Mouse (Mus musculus) liver, embryonic 16.5 days (tissue): ENCODE data around the gene Ssh2. TPM values are rescaled to one million over a fixed set of nuclear protein-coding genes. Genes with fewer than 3 reads are reported as not detected.

Source experiments
- ATAC-seq: fragments of 200-750 bp; cut with Nextera tagmentation; 2 replicates; pipeline ENCODE4 v1.8.0; 2017; ENCODE audit warnings: low read depth, mild to moderate bottlenecking, moderate number of reproducible peaks, moderate library complexity
- H3K27ac ChIP-seq: fragments of 300-500 bp; sonication (generic); 2 replicates; pipeline ENCODE4 v1.5.1; 2014; ENCODE audit warnings: mild to moderate bottlenecking, low read length
- H3K27me3 ChIP-seq: fragments of 300-500 bp; sonication (generic); 2 replicates; pipeline ENCODE4 v1.6.1; 2014; ENCODE audit warnings: low read depth, low read length, mixed read lengths; ENCODE audit not compliant: control insufficient read depth, insufficient read depth
- H3K36me3 ChIP-seq: fragments of 300-500 bp; sonication (generic); 2 replicates; pipeline ENCODE4 v1.6.1; 2014; ENCODE audit warnings: mild to moderate bottlenecking; ENCODE audit not compliant: control insufficient read depth, insufficient read depth
- H3K4me1 ChIP-seq: fragments of 300-500 bp; sonication (generic); 2 replicates; pipeline ENCODE4 v1.6.1; 2014; ENCODE audit warnings: low read depth, low read length, mixed read lengths; ENCODE audit not compliant: control insufficient read depth
- H3K4me2 ChIP-seq: fragments of 300-500 bp; sonication (generic); 2 replicates; pipeline ENCODE4 v1.6.1; 2014; ENCODE audit warnings: low read depth, low read length, mixed read lengths
- H3K4me3 ChIP-seq: fragments of 300-500 bp; sonication (generic); 2 replicates; pipeline ENCODE4 v1.5.1; 2014; ENCODE audit warnings: low read depth, mild to moderate bottlenecking, low read length
- H3K9ac ChIP-seq: fragments of 300-500 bp; sonication (generic); 2 replicates; pipeline ENCODE4 v1.6.1; 2014; ENCODE audit warnings: low read depth, low read length
- H3K9me3 ChIP-seq: fragments of 300-500 bp; sonication (generic); replicated peaks from 2 replicates; pipeline ENCODE4 v1.6.1; 2016; ENCODE audit warnings: low read length; ENCODE audit not compliant: control insufficient read depth
- WGBS: fragments of 180-500 bp; shearing (Covaris S2); extraction: QIAGEN DNeasy Blood & Tissue Kit; methylation state at CpG from one replicate; pipeline ENCODE4 v1.1.7; 2014; ENCODE audit not compliant: insufficient replicate concordance; 5-methylcytosine and 5-hydroxymethylcytosine counted together
- polyA plus RNA-seq: library from polyadenylated mRNA; unstranded; fragments of >200 nt; fragmentation: Nextera tagmentation; extraction: Ambion mirVana; gene quantifications from 2 replicates; pipeline ENCODE4 v1.2.1, GENCODE M21; 2015

Gene Ssh2
- polyA plus RNA-seq, 1 experiment from 2014 or later: 4.7 TPM

- ATAC-seq: no peak
- 67% methylated on average over 6 of the region's 6 CpGs for WGBS
Observed at GRCm38 (mm10) chr11:77485229-77485628, 269.1 kb downstream of the Ssh2 start.

GRCm38 (mm10) chr11:77486798-77487197, 270.7 kb downstream of the Ssh2 start:
- Histone ChIP-seq H3K9ac (no peak overlapping the region), H3K4me1 (peaks cover 19% of the 10 kb centered on the region)
- ATAC-seq: no peak

More at GRCm38 (mm10) chr11:77485229-77485628, 269.1 kb downstream of the Ssh2 start:
- no peaks in the 10 kb centered on the region for H3K36me3 ChIP-seq
- H3K9ac ChIP-seq: no peak overlapping the region
- H3K4me3 ChIP-seq: no peak overlapping the region
- peaks cover 6% of the 10 kb centered on the region for H3K4me1 ChIP-seq
- H3K4me2 ChIP-seq: no peak overlapping the region
- no peaks in the 10 kb centered on the region for H3K9me3 ChIP-seq
- H3K27me3 ChIP-seq: peaks cover 21% of the 10 kb centered on the region
- no peak overlapping the region for H3K27ac ChIP-seq

GRCm38 (mm10) chr11:77488771-77489581, 272.9 kb downstream of the Ssh2 start:
- Histone ChIP-seq H3K9ac (peak overlapping the region; percentile 59), H3K4me1 (peaks cover 32% of the 10 kb centered on the region), H3K27ac (no peak overlapping the region), H3K27me3 (peaks cover 33% of the 10 kb centered on the region), H3K9me3 (no peaks in the 10 kb centered on the region), H3K4me2 (peak overlapping the region; percentile 94), H3K36me3 (no peaks in the 10 kb centered on the region), H3K4me3 (peak overlapping the region; percentile 70)
- 5% methylated on average over 51 of the region's 55 CpGs for WGBS
- no peak for ATAC-seq

More at GRCm38 (mm10) chr11:77486798-77487197, 270.7 kb downstream of the Ssh2 start:
- 64% methylated on average over 5 of the region's 5 CpGs for WGBS
- H3K4me2 ChIP-seq: no peak overlapping the region
- no peaks in the 10 kb centered on the region for H3K9me3 ChIP-seq
- H3K4me3 ChIP-seq: no peak overlapping the region
- peaks cover 31% of the 10 kb centered on the region for H3K27me3 ChIP-seq
- no peaks in the 10 kb centered on the region for H3K36me3 ChIP-seq
- no peak overlapping the region for H3K27ac ChIP-seq

- Histone ChIP-seq H3K27ac (no peak within 1 kb of the TSS), H3K36me3 (no peaks in the 10 kb centered on the region), H3K4me1 (peaks cover 39% of the 10 kb centered on the region), H3K9ac (peak within 1 kb of the TSS; percentile 59), H3K9me3 (no peaks in the 10 kb centered on the region), H3K4me2 (peak within 1 kb of the TSS; percentile 94), H3K4me3 (peak within 1 kb of the TSS; percentile 70), H3K27me3 (peaks cover 33% of the 10 kb centered on the region)
- ATAC-seq: no peak
- under 1% methylated on average over 31 of the region's 87 CpGs for WGBS
Observed at GRCm38 (mm10) chr11:77489591-77490235, 273.6 kb downstream of the Ssh2 start, which contains the start of gene Ankrd13b. Ankrd13b (minus strand) TSS chr11:77489678.

GRCm38 (mm10) chr11:77490451-77490850, 274.4 kb downstream of the Ssh2 start:
- peaks cover 33% of the 10 kb centered on the region for H3K27me3 ChIP-seq
- H3K4me2 ChIP-seq: no peak overlapping the region
- WGBS: 61% methylated on average over 6 of the region's 6 CpGs
- H3K4me1 ChIP-seq: peaks cover 47% of the 10 kb centered on the region
- H3K9ac ChIP-seq: no peak overlapping the region
- ATAC-seq: no peak
- no peak overlapping the region for H3K27ac ChIP-seq
- no peaks in the 10 kb centered on the region for H3K36me3 ChIP-seq
- no peak overlapping the region for H3K4me3 ChIP-seq
- no peaks in the 10 kb centered on the region for H3K9me3 ChIP-seq

- WGBS: under 1% methylated on average over 13 of the region's 13 CpGs
- H3K9ac ChIP-seq: no peak overlapping the region; the same call in 1 of the 2 replicates
- H3K27me3 ChIP-seq: peaks cover 33% of the 10 kb centered on the region
- H3K27ac ChIP-seq: no peak overlapping the region
- peak overlapping the region; percentile 84 for H3K4me3 ChIP-seq
- H3K9me3 ChIP-seq: no peaks in the 10 kb centered on the region
- ATAC-seq: peak; percentile 30
- H3K4me2 ChIP-seq: peak overlapping the region; percentile 97
- no peaks in the 10 kb centered on the region for H3K36me3 ChIP-seq
- peaks cover 50% of the 10 kb centered on the region for H3K4me1 ChIP-seq
Observed at GRCm38 (mm10) chr11:77491123-77491501, 275.0 kb downstream of the Ssh2 start.

- Histone ChIP-seq H3K27me3 (peaks cover 33% of the 10 kb centered on the region), H3K36me3 (no peaks in the 10 kb centered on the region), H3K4me2 (peak overlapping the region; percentile 97), H3K4me1 (peaks cover 50% of the 10 kb centered on the region), H3K9me3 (no peaks in the 10 kb centered on the region), H3K27ac (peak overlapping the region; percentile 15; the same call in 1 of the 2 replicates), H3K4me3 (peak overlapping the region; percentile 84), H3K9ac (peak overlapping the region; percentile 70)
- WGBS: under 1% methylated on average over 23 of the region's 23 CpGs
- ATAC-seq: no peak
Observed at GRCm38 (mm10) chr11:77491502-77492291, 275.6 kb downstream of the Ssh2 start.

GRCm38 (mm10) chr11:77492311-77492871, 276.3 kb downstream of the Ssh2 start:
- peaks cover 33% of the 10 kb centered on the region for H3K27me3 ChIP-seq
- under 1% methylated on average over 18 of the region's 18 CpGs for WGBS
- H3K4me3 ChIP-seq: peak overlapping the region; percentile 84
- peaks cover 57% of the 10 kb centered on the region for H3K4me1 ChIP-seq
- H3K36me3 ChIP-seq: no peaks in the 10 kb centered on the region
- no peaks in the 10 kb centered on the region for H3K9me3 ChIP-seq
- H3K27ac ChIP-seq: peak overlapping the region; percentile 62
- H3K9ac ChIP-seq: peak overlapping the region; percentile 70
- ATAC-seq: no peak
- peak overlapping the region; percentile 97 for H3K4me2 ChIP-seq
